Mouse (Mus musculus) cerebellum, adult 2 months (tissue): Measurements from ENCODE around the gene Kcnq2. TPM values are rescaled to one million over a fixed set of nuclear protein-coding genes. Genes with fewer than 3 reads are reported as not detected.

ENCODE experiments used
- DNase-seq, 2 experiments: peaks; one replicate each; pipeline ENCODE4 v3.0.0; 2021
- H3K27ac ChIP-seq: fragments of 200-500 bp; 2 replicates; pipeline ENCODE4 v1.5.1; 2012; ENCODE audit warnings: low read length, control low read depth, inconsistent platforms; ENCODE audit not compliant: insufficient read depth
- H3K27me3 ChIP-seq: fragments of 200-500 bp; 2 replicates; pipeline ENCODE4 v1.6.1; 2012; ENCODE audit warnings: inconsistent platforms, mild to moderate bottlenecking, low read length, moderate library complexity; ENCODE audit not compliant: control insufficient read depth, insufficient read depth
- H3K4me1 ChIP-seq: fragments of 200-500 bp; 2 replicates; pipeline ENCODE4 v1.6.1; 2011; ENCODE audit warnings: low read length; ENCODE audit not compliant: control insufficient read depth, insufficient read depth
- H3K4me3 ChIP-seq: fragments of 200-500 bp; replicated peaks from 2 replicates; pipeline ENCODE3; 2011; ENCODE audit warnings: mild to moderate bottlenecking, low read depth, low read length, control low read depth; ENCODE audit not compliant: insufficient read depth
- CTCF ChIP-seq: fragments of 200-500 bp; IDR thresholded peaks from 2 replicates; pipeline ENCODE4 v1.5.1; 2011; ENCODE audit warnings: low read depth, mild to moderate bottlenecking, control low read depth, low read length, moderate library complexity, borderline replicate concordance; ENCODE audit not compliant: insufficient read depth
- POLR2A ChIP-seq: fragments of 200-500 bp; IDR thresholded peaks from 2 replicates; pipeline ENCODE4 v1.6.1; 2011; ENCODE audit warnings: low read length, control low read depth, borderline replicate concordance; ENCODE audit not compliant: insufficient read depth
- WGBS: fragments of 180-500 bp; shearing (Covaris S2); methylation state at CpG from one replicate; pipeline ENCODE4 v1.1.7; 2018; 5-methylcytosine and 5-hydroxymethylcytosine counted together
- polyA plus RNA-seq: library from polyadenylated mRNA; depleted of rRNA; stranded (reverse); fragments of >200 nt; gene quantifications from 2 replicates; pipeline ENCODE4 v1.2.3, GENCODE M21; 2012

Gene Kcnq2
- polyA plus RNA-seq, 1 experiment, result 115 TPM

DNA sequence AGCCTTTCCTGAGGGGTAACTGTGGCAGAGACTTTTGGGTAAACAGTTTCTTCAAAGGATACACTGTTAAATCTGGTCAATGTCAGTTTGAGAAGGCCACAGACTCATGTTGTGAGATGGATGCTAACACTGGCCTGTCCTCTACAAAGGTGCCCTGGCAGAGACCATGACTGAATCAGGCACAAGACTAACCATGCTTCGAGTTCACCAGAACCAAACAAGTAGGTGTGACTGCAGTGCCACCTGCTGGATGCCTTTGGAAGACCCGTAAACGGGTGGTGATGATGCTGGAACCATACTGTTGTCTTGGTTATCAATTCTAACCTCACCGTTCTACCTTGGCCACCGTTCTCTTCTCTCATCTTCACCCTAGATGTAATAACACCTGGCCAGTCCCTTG lies 75.0 kb downstream of the Kcnq2 start:
- DNase-seq, result peak; percentile 79 to 88
- WGBS, result 5% methylated on average over 5 of the region's 5 CpGs
- peak; percentile 99 for TF ChIP-seq CTCF
- TF ChIP-seq POLR2A, result no peak
- H3K27ac ChIP-seq, result no peak overlapping the region
- no peaks in the 10 kb centered on the region for H3K27me3 ChIP-seq
- no peak overlapping the region for H3K4me3 ChIP-seq
- H3K4me1 ChIP-seq, result no peaks in the 10 kb centered on the region

DNA sequence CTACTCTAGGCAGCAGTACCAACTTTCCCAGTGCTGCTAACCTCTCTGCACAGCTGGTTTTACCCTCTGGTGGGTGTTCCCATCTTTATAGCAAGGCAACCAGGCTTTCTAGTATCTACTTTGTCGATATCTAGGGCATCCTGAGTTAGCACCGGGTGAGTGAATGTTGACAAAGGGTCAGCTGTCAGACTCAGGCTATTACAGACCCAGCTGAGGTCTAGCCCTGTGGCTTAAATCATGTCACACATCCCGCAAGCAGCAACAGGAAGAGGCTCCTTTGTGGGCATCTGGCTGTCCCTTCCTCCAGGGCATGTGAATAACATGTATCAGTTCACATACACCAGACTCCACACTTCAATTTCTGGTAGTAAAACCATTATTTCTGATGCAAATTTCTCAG lies 76.9 kb downstream of the Kcnq2 start:
- Histone ChIP-seq H3K4me3 (no peak overlapping the region), H3K27me3 (no peaks in the 10 kb centered on the region), H3K4me1 (no peaks in the 10 kb centered on the region), H3K27ac (no peak overlapping the region)
- TF ChIP-seq POLR2A (no peak), CTCF (no peak)
- 85% methylated on average over 3 of the region's 3 CpGs for WGBS
- DNase-seq, result no peak

DNA sequence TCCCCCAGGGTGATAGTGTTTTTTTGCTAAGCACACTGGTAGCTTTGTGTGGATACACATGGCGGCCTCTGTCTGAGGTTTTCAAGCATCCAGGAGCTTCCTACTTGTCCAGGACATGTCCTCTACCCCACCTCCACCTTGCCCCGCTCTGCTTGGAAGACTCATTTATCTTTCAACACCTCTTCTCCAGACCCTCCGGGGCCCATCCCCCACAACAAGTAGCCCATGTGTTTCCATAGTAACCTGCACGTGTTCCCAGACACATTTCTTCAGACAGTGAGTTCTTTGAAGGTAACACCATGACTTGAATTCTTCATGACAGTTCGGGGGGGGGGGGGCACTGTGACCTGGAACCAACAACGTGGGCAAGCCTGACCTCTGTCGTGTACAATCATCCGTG lies 77.8 kb downstream of the Kcnq2 start:
- H3K4me3 ChIP-seq, result no peak overlapping the region
- no peaks in the 10 kb centered on the region for H3K27me3 ChIP-seq
- no peak for DNase-seq
- 57% methylated on average over 8 of the region's 8 CpGs for WGBS
- H3K4me1 ChIP-seq, result no peaks in the 10 kb centered on the region
- TF ChIP-seq CTCF, result no peak
- H3K27ac ChIP-seq, result no peak overlapping the region

DNA sequence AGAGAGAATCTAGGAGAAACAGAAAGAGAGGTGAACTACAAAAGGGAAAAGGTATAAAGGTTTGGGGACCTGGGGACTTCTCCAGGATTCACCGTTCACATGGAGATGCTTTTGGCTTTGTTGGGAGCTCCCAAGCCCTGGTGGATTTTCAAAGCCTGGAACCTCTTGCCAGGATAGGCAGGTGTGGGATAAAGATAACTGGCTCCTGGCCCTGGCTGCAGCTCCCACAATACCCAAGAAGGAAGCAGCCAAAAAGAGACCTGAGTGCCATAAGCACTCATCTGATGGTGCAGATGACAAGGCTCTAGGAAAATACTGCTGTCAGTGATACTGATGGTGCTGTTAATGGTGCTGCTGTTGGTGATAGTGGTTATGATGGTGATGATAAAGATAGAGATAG lies 82.9 kb downstream of the Kcnq2 start:
- WGBS, result 7% methylated on average over 1 of the region's 1 CpGs
- no peaks in the 10 kb centered on the region for H3K27me3 ChIP-seq
- H3K4me3 ChIP-seq, result no peak overlapping the region
- TF ChIP-seq POLR2A (no peak), CTCF (no peak)
- no peak overlapping the region for H3K27ac ChIP-seq
- peaks cover 17% of the 10 kb centered on the region for H3K4me1 ChIP-seq
- peak; percentile 51 to 80 for DNase-seq

DNA sequence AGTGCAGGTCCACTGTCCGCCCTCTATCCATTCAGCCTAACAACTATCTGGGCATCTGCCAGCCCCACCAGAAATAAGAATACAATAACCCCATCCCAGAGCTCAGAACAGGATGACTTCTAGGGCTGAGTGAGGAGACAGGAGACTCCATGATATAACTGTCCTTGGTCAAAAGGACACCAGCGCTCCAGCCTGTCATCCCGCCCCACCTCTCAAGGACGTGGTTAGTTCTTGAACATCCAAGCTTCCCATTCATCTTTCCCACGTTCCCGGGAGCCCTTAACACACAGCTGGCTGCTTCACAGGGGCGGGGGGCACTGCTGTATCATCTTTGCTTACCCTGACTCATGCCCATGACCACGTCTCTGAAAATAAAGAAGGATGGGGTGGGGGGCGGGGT lies 86.1 kb downstream of the Kcnq2 start:
- TF ChIP-seq POLR2A, result no peak
- TF ChIP-seq CTCF, result no peak
- H3K27ac ChIP-seq, result no peak overlapping the region
- no peak overlapping the region for H3K4me3 ChIP-seq
- peaks cover 17% of the 10 kb centered on the region for H3K4me1 ChIP-seq
- 88% methylated on average over 9 of the region's 9 CpGs for WGBS
- no peak for DNase-seq
- no peaks in the 10 kb centered on the region for H3K27me3 ChIP-seq

DNA sequence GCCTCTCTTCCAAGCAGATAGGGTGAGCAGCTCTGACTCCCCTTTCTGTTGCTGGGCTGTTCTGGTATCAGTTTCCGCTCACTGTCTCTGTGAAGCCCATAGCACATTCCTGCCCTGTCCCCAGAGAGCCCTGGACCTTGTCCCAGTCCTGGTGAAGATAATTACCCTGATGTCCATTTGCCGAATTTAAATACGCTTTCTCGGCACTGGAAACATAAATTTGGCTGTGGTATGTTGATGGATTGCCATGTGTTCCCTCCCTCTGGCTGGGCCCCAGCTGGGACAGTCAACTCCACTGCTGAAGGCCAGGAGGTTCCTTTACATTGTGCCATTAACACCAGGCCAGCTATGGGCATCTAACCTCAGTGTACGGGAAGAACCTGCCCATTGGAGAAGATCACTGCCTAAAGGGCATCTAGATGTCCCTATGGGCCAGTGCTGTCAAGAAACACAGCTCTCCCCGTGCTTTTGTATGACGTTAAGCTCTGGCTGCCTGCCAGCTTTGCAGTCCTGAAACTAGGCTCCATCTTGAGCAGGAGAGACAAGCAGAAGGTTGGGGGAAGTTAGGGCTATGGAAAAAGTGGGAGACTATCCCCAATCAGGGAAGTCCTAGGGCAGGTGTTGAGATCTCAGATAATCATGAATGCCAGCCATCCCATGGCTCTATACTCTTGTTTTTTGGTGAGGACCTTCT lies 86.7 kb downstream of the Kcnq2 start:
- TF ChIP-seq CTCF, result no peak
- no peak for TF ChIP-seq POLR2A
- Histone ChIP-seq H3K27me3 (no peaks in the 10 kb centered on the region), H3K27ac (no peak overlapping the region), H3K4me1 (peaks cover 17% of the 10 kb centered on the region), H3K4me3 (no peak overlapping the region)
- 13% methylated on average over 7 of the region's 7 CpGs for WGBS
- DNase-seq, result peak; percentile 52 to 73

DNA sequence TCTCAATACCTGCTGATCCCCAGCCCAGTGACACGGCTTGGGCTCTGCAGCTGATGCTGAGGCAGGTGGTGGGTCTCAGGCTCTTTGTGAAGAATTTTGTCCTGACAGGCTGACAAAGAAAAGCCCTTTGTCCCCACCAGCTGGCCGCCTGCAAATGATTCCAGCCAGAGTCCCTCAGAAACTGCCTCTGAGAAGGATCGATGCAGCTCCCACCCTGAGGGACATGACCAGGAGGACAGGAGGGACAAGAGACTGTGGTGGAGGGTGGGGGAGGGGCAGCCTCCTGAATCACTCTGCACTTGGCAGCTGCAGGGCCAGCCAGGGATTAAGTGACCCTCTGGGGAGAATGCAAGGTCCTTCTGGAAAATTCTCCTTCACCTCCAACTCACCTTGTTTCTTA lies 91.1 kb downstream of the Kcnq2 start:
- peaks cover 12% of the 10 kb centered on the region for H3K4me1 ChIP-seq
- WGBS, result 43% methylated on average over 3 of the region's 3 CpGs
- H3K27ac ChIP-seq, result no peak overlapping the region
- no peak for DNase-seq
- no peak for TF ChIP-seq POLR2A
- no peak overlapping the region for H3K4me3 ChIP-seq
- H3K27me3 ChIP-seq, result no peaks in the 10 kb centered on the region

DNA sequence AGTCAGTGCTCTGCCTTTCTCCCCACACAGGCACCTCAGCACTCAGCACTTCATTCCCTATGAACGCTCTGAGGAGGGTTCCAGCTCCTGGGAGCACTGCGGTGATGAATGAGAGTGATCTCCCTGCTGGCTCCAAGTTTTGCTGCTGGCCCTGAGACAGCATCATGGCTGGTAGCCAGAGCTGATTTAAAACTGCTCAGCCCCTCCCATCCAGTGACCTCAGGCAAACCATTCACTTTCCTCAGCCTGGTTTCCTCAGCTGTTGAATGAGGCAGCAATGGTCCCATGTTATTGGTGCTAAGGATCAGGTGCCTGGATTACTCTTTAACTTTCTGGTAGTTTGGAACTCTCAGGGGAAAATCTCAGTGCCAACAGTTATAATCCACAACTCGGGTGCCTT lies 91.7 kb downstream of the Kcnq2 start, which contains the start of gene Chrna4:
Gene Chrna4 (minus strand): TSS at position 110 of the 400 bp plus-strand sequence.
- Histone ChIP-seq H3K4me3 (no peak within 1 kb of the TSS), H3K27ac (no peak within 1 kb of the TSS), H3K4me1 (peaks cover 11% of the 10 kb centered on the region), H3K27me3 (no peaks in the 10 kb centered on the region)
- DNase-seq, result no peak
- 33% methylated on average over 3 of the region's 3 CpGs for WGBS
- TF ChIP-seq CTCF (no peak), POLR2A (no peak)
